11 mouse cellular contexts compared by ENCODE assay signal in the genomic region with DNA sequence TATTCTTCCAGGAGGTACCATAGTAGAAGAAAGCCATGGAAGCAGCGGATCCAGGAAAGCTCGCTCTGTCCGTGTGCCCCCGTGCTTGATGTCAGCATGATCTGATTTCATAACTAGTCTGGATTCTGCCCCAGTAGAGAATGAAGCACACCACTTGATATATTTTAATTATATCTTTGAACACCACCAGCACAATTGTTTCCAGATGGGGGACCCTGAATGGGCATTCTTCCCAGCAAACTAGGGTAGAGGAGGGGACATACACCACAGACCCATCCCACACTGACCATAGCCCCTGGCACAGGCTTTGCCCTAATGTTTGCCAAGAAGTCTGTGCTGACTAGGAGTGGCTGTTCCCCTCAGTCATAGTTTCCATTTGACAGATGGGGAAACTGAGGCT. TPM values are rescaled to one million over a fixed set of nuclear protein-coding genes. Genes with fewer than 3 reads are reported as not detected.
"Had no signal": no experiment of that assay in that cellular context is flagged by ENCODE, and none has a peak within 500 bp of the region (broad histone marks: within the 10 kb centered on the region; RNA-seq: fewer than 3 reads in every experiment).

No protein-coding gene starts in this region.

- H3K27me3 ChIP-seq: limb, embryonic 13.5 days; liver, embryonic 13.5 days had no signal

- H3K36me3 ChIP-seq: limb, embryonic 13.5 days; liver, embryonic 13.5 days; midbrain, embryonic 12.5 days had no signal

- H3K9ac ChIP-seq: limb, embryonic 13.5 days; liver, embryonic 13.5 days; midbrain, embryonic 12.5 days had no signal

- H3K27ac ChIP-seq: limb, embryonic 13.5 days; liver, embryonic 13.5 days; macrophage had no signal

- H3K4me3 ChIP-seq: limb, embryonic 13.5 days; liver, embryonic 13.5 days; midbrain, embryonic 12.5 days had no signal

- ATAC-seq: midbrain, embryonic 16.5 days had no signal

- H3K4me2 ChIP-seq: limb, embryonic 13.5 days; liver, embryonic 13.5 days; midbrain, embryonic 12.5 days had no signal

- DNase-seq: kidney, adult 8-10 months; kidney, postnatal 14 days; kidney, postnatal 4 days; left cerebral cortex, postnatal 4 days; liver, embryonic 13.5 days; thymus, adult 18-20 months; thymus, postnatal 36 days had no signal

- H3K9me3 ChIP-seq: limb, embryonic 13.5 days; liver, embryonic 13.5 days; midbrain, embryonic 12.5 days had no signal

RNA-seq across cellular contexts. Expression of gene Fgfr3, which starts 36.5 kb away (rescaled TPM):
- polyA plus RNA-seq: macrophage had no signal
